Mouse (Mus musculus): ENCODE measurements around the gene Pbx4. TPM values are rescaled to one million over a fixed set of nuclear protein-coding genes. Genes with fewer than 3 reads are reported as not detected.

Pbx4 gene
- total RNA-seq (2022) = not detected

DNA sequence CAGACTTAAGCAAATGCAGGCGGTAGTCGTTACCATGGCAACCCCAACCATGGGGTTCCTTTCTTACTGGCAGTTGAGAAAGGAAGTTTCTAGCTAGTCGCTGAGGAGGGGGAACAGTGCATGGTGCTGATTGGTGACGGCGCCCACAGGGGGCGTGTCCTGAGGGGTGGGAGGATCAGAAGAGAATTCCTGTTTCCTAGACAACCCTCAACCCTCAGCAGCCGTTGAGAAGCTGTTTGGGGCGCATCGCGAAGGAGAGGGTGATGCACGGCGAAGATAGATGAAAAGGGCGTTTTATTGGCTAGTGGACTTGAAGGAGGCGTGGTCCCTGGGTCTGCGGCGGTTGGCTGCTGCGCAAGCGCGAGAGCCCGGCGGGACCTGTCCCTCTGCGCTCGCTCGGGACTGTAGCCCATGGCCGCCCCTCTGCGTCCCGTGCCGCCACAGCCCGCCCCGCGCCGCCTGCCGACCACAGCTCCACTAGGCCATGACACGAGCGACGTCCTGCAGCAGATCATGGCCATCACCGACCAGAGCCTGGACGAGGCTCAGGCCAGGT lies at the start of gene Pbx4:
Pbx4 (plus strand) TSS at position 194 of the 556 bp plus-strand sequence.
- peak; percentile 33 to 55 for DNase-seq (ENCODE audit: low spot score in 2 of 2)

DNA sequence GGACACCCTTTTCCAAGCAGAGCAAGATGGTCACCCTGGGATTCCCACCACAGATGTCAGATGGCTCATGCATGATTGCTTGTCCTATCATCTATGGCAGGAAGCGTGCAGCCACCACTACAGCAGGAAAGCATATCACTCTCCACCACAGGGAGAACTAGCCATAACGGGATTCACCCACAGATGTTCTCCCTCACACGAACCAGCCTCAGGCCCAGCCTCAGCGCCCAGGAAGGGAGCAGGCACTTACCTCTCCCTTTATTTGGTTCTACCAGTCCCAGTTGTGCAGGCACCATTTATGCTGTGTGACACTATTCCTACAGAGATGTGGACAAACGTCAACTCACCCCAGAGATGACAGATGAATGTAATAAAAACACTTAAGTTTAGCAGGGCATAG lies 43.2 kb upstream of the Pbx4 start:
- no peak for DNase-seq (ENCODE audit: low spot score in 2 of 2)

DNA sequence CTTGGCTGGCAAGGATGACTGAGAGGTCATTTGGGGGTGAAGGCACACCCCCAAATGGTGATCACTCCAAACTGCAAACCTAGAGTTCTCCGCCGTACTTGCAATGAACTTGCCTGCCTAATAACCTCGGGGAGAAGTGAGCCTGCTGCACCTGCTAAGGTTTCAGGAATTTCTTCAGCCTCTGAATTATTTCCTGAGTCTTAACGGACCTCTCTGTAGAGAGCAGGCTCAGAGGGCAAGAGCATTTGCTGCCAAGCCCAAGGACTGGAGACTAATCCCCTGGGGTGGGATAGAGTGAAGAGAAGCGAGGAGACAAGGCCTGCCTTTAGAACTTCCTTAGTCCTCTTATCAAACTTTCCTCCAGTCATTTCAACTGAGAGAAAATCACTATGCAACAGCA lies 42.6 kb upstream of the Pbx4 start:
- DNase-seq (ENCODE audit: low spot score in 2 of 2) = no peak

DNA sequence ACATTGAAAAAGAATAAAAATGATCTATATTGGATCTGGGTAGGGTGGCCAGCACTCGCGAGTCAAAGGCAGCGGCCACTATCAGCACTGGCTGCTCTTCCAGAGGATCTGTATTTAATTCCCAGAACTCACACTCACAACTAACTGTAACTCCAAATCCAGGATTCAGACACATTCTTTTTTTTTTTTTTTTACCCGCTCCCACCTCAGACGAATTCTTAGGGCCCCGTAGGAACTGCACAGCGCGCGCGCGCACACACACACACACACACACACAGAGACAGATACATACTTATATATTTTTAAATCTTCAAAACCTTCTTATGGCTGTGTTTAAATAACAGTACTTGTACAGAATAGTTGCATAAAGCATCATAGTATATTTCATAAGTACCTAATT lies 41.9 kb upstream of the Pbx4 start:
- no peak for DNase-seq (ENCODE audit: low spot score in 2 of 2)

DNA sequence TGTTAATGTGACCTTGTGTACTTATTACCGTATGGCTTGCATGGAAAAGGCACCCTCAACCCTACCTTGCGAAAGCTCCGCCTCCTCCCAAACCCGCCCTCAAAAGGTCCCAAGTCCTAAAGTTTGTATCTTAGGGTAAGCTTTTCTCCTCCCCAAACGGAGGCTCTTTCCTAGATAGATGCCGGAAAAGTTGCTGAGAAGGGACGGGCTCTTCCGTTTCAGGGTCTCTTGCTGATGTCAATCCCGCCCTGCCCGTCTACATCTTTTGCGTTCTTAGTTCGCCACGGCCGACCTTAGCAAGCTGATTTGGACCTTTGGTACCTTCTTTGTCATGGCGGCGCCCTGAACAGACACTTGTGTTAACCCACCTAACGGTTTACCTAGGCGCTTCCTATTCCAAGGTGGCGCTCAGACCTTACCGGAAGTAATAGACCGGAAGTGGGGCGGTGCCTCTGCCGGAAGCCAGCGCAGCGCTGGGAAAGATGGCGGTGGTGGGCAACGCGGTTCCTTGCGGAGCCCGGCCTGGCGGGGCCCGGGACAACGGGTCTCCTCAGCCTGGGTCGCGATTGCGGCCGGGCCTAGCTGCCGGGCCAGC lies 41.4 kb upstream of the Pbx4 start, which contains the start of the genes Atp13a1 and Zfp866:
Atp13a1 (plus strand) TSS at position 391 of the 595 bp plus-strand sequence.
Zfp866 (minus strand) TSS at position 406 of the 595 bp plus-strand sequence.
- peak; percentile 63 to 76 for DNase-seq (ENCODE audit: low spot score in 2 of 2)

DNA sequence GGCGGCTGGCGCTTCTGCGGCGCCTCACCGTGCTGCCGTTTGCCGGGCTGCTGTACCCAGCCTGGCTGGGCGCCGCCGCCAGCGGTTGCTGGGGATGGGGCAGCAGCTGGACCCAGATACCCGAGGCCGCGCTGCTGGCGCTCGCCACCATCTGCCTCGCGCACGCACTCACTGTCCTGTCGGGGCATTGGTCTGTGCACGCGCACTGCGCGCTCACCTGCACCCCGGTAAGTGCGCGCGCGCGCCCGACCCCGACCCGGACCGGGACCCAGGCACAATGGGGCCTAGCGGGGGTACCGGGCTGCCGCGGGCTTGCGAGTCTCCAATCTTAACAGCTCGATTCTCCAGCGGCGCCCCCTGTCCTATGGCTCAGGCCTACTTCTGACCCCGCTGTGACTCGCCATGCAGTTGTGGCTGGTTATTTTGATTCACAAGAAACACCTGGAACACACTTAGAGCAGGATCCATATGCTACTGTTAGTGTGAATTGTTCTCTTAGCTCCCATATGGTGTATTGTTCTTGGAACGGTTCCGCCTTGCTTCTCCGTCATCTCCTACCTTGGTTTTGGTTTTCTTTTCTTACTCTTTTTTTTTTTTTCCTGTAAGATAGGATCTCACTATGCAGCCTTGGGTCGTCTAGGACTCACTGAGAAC lies 40.7 kb upstream of the Pbx4 start:
- peak in 1 of 2 experiments; percentile 9 for DNase-seq (ENCODE audit: low spot score in 2 of 2)

DNA sequence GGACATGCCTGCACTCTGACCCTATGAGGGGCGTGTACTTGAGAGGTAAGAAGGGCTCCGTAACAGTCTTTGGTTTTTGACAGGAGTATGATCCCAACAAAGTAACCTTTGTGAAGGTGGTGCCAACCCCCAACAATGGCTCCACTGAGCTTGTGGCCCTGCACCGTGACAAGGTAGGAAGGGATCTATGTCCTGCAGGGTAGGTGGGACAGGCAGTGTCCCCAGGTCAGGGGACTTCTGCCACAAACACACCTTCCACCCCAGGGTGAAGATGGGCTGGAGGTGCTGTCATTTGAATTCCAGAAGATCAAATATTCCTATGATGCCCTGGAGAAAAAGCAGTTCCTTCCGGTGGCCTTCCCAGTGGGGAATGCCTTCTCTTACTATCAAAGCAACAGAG lies 38.6 kb upstream of the Pbx4 start:
- no peak for DNase-seq (ENCODE audit: low spot score in 2 of 2)

DNA sequence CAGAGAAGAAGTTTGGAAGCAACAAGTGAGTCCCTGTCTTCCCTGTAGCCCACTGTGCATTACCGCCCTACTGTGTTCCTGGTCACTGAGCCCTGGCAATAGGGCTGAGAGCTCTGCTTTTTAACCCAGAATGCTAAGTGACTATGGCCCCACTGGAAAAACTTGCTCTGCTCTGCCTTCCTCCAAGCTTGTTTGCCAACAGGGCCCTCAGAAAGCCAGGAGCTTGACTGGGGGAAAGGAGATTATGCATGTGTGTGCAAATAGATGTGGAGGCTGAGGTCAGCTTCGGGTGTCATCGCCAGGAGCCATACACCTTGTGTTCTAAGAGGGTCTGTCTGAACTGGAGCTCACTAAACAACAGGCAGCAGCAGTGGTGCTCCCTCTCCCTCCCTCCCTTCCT lies 38.2 kb upstream of the Pbx4 start:
- DNase-seq (ENCODE audit: low spot score in 2 of 2) = no peak

DNA sequence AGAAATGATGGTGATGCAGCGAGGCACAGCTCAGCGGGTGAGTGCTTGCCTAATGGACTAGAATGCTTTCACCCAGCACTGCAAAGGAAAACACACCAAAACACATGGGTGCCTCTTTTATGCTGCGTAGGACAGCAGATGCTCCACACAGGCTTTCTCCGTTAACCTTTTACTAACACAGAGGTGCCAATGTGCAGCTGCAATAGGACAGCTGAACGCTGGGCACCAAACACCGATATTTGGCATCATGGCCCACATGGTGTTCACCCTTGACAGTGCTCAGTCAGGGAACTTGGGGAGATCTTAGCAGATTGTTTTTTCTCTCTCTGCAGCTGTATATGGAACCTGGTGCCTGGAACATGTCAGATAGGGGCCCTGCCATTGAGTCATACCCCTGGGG lies 37.4 kb upstream of the Pbx4 start:
- no peak for DNase-seq (ENCODE audit: low spot score in 2 of 2)

DNA sequence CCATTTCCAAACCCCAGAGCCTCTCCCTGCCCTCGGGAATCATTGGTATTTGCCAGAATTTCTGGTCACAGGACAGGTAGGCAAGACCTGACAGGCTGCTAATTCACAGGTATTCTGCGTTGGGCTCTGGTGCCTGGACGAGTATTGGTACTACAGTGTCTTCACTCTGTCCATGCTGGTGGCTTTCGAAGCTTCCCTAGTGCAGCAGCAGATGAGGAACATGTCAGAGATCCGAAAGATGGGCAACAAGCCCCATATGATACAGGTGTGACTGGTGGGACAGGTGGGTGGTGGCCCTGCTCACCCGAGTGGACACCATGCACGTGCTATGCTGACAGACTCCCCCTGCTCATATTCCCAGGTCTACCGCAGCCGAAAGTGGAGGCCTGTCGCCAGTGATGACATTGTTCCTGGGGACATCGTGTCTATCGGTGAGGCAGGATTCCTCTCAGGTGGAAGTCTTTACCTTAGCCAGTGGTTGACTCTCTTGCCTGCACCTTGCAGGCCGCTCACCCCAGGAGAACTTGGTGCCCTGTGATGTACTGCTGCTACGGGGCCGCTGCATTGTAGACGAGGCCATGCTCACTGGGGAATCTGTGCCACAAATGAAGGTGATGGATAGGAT lies 35.5 kb upstream of the Pbx4 start:
- no peak for DNase-seq (ENCODE audit: low spot score in 2 of 2)

DNA sequence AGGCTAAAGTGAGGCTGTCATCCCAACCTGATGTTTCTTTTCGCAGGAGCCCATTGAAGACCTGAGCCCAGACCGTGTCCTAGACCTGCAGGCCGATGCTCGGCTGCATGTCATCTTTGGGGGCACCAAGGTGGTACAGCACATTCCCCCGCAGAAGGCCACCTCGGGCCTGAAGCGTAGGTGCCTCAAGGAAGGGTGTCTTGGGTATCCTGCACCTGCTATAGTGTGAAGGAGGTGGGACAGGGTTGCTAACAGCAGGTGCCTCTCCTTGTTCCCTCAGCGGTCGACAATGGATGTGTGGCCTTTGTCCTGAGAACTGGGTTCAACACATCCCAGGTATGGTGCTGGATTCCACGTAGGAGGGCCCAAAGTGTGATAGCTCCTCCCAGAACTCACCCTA lies 34.6 kb upstream of the Pbx4 start:
- no peak for DNase-seq (ENCODE audit: low spot score in 2 of 2)

DNA sequence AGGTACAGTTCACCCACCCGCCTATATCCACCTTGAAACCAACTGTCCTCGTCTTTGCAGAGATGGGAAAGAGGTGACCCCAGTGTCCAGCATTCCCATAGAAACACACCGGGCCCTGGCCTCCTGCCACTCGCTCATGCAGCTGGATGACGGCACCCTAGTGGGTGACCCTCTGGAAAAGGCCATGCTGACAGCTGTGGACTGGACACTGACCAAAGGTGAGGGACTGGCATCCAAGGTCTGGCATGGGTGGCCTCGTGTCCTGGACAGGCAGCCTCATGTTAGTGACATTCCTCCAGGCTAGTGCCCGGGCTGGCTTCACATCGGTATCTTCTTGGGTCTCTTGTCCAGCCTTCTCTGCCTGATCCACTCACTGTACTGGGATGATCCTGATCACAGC lies 33.0 kb upstream of the Pbx4 start:
- no peak for DNase-seq (ENCODE audit: low spot score in 2 of 2)

DNA sequence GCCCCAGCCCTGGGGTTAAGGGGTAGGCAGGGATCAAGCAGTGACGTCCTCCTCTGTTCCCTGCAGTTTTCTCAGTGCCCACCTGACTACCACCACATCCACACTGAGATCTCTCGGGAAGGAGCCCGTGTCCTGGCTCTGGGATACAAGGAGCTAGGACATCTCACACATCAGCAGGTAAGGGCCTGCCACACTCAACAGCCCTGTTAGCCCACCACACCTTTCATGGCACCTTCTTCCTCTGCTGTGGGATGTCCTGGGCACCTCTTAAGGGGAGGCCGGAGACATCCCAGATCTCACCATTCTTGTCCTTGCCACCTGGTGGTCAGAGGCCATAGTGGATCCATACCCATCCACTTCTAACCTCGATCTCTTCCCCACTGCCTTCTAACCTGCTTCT lies 32.3 kb upstream of the Pbx4 start:
- DNase-seq (ENCODE audit: low spot score in 2 of 2) = no peak

DNA sequence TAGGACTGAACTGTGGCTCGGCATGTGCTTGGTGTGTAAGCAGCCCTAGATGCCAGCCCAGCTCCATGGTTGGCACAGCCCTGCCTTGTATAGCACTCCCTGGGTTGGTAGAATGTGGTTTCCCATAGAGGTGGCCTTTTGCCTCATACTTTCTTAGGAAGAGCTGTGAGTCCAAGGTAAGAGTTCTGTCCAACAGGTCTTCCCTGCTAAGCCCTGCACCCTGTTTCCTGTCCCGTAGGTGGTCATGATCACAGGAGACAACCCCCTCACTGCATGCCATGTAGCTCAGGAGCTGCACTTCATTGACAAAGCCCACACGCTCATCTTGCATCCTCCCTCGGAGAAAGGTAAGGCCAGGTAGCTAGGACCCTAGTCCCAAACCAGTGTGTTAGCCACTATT lies 30.5 kb upstream of the Pbx4 start:
- no peak for DNase-seq (ENCODE audit: low spot score in 2 of 2)

DNA sequence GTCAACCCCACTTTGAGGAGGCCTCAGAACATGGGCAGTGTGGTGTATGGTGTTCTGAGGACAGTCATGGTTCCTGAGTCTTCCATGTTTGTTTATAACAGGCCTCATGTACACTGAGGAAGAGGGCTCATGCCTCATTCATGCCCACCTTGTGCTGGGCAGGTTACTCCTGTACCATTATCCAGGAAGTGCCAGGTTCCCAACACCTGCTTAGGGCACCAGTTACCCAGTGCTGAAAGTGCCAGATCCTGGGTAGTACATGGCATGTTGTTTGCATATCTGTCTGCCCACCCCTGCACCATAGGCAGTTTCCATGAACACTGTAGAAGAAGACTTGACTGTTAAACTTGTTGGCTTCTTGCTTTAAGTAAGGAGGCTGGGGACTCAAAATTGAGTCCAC lies 30.1 kb upstream of the Pbx4 start:
- DNase-seq (ENCODE audit: low spot score in 2 of 2) = no peak

DNA sequence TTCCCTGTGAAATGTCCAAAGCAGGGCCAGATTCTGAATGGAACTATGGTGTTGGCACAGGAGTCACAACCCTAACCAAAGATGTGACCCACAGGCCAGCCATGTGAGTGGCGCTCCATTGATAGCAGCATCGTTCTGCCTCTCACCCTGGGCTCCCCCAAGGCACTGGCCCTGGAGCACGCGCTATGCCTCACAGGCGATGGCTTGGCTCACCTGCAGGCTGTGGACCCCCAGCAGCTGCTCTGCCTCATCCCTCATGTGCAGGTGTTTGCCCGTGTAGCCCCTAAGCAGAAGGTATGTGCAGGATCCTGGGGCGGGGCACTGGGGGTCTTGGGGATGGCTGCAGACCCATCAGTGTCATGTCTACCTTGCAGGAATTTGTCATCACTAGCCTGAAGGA lies 28.9 kb upstream of the Pbx4 start:
- peak in 1 of 2 experiments; percentile 2 for DNase-seq (ENCODE audit: low spot score in 2 of 2)

DNA sequence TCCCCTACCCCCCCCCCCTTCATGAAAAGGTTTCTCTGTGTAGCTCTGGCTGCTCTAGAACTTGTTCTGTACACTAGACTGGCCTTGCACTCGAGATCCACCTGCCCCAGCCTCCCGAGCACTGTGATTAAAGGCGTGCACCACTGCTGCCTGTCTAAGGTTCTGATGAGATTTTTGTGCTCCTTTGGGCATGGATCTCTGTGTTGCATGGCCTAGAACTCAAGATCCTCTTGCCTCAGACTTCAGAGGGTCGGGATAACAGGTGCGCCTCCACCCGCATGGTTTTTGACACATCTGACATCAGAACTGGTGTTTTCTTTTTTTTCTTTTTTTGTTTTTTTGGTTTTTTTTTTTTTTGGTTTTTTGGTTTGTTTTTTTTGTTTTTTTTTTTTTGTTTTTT lies 27.8 kb upstream of the Pbx4 start:
- DNase-seq (ENCODE audit: low spot score in 2 of 2) = peak in 1 of 2 experiments; percentile 1

DNA sequence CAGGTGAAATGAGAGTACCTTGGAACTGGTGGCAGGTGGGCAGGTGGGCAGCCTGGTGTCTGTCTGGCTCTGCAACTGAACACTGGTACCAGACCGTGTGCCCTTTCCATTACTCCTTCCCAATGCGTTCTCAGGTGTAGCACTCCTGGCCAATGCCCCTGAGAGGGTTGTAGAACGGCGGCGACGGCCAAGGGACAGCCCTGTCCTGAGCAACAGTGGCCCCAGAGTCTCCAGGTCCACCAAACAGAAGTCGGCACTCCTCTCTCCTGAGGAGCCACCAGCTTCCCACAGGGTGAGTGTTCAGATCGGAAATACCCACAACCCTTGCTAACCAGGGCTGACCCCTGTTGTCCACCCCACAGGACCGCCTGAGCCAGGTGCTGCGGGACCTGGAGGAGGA lies 27.2 kb upstream of the Pbx4 start:
- no peak for DNase-seq (ENCODE audit: low spot score in 2 of 2)

DNA sequence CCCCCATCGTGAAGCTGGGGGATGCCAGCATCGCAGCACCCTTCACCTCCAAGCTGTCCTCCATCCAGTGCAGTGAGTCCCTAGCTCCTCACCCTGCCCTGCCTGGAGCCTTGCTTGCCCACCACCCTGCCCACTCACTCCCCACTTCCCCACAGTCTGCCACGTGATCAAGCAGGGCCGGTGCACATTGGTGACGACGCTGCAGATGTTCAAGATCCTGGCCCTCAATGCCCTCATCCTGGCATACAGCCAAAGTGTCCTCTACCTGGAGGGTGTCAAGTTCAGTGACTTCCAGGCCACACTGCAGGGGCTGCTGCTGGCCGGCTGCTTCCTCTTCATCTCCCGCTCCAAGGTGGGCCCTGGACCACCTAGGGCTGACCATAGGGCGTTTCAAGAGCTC lies 26.8 kb upstream of the Pbx4 start:
- DNase-seq (ENCODE audit: low spot score in 2 of 2) = no peak

DNA sequence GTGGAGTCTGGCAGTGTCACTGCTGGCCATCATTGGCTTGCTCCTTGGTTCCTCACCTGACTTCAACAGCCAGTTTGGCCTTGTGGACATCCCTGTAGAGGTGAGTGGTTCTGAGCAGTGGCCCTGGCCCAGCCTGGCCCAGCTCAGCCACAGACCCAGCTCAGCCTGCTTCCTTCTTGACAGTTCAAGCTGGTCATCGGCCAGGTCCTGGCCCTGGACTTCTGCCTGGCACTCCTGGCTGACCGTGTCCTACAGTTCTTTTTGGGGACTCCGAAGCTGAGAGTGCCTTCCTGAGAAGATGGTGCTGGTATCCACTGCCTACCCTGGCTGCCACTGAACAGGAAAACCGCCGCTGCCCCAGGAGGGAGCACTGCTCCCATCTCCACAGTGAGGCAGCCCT lies 25.1 kb upstream of the Pbx4 start:
- no peak for DNase-seq (ENCODE audit: low spot score in 2 of 2)

DNA sequence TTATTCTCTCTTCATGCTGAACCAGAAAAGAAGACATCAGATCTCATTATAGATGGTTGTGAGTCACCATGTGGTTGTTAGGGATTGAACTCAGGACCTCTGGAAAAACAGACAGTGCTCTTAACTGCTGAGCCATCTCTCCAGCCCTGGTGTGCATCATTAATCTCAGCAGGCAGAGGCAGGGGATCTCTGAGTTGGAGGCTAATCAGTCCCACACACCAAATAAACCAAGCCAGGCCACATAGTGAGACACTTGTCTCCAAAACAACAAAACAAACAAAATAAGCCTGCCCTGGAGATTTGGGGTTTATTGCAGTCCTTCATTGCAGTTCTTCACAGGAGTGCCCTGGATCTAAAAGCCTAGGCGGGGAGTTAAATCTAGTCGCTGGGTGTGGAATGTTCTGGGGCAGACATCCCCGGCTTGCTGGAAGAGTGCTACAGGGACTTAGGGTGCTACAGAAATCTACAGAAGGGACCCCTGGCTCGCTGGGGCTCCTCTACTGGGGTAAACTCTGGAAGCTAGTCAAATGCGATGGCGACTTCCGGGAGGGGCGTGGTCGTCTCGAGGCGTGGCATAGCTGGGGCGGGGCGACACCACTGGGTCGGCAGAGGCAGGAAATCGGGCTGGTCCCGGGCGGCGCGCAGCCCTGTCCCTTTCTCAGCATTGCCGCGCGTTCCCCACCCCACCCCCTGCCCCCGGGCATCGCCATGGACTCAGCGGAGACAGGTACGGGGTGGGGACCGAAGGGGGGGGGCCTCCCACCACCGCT lies 24.0 kb upstream of the Pbx4 start, which contains the start of gene Gmip:
Gmip (plus strand) TSS at position 586 of the 770 bp plus-strand sequence.
- peak; percentile 59 to 61 for DNase-seq (ENCODE audit: low spot score in 2 of 2)

All from gastrocnemius, adult 8-10 months (tissue).